Mouse (Mus musculus): ENCODE results near the gene Celf6. TPM values are rescaled to one million over a fixed set of nuclear protein-coding genes. Genes with fewer than 3 reads are reported as not detected.
A peak's percentile ranks its signal among the peaks of the same experiment; 100 is the strongest.

Celf6 gene
- total and polyA plus RNA-seq, 2 experiments from 2014 or later, result 40.9 to 82.3 TPM

DNA sequence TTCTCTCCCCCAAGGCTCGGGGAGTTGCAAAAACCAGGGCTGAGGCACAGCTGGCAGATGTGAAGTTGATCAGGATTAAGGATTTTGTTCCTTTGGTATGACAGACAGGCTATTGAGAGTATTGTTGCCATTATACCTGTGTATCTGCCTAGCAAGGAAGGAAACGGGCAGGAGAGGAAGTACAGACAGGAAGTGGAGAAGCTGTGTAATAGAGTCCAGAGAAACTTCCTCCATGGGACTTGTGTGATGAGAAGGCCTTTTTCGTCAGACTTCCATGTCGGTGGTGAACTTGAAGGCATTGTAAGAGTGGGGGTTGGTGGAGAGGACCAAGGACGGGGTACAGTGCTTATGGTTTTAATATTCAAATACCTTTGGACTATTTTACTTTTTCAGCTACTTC, 26.7 kb upstream of the Celf6 start:
- 86% methylated on average over 5 of the region's 5 CpGs for WGBS
- no peak overlapping the region for H3K27ac ChIP-seq
- TF ChIP-seq CTCF (IDR thresholded peaks at IDR 0.05; ENCODE audit: low read depth), result no peak
- ATAC-seq (no peak), DNase-seq (ENCODE audit: low spot score) (no peak)
- H3K9me3 ChIP-seq (ENCODE audit: low read length), result no peaks in the 10 kb centered on the region
- H3K4me1 ChIP-seq (ENCODE audit: insufficient read depth, low read length), result no peaks in the 10 kb centered on the region
- H3K36me3 ChIP-seq (ENCODE audit: insufficient read depth, low read length), result peaks cover 6% of the 10 kb centered on the region; the same call in 1 of the 2 replicates
- no peak overlapping the region for H3K4me2 ChIP-seq (ENCODE audit: low read depth, low read length)
- H3K4me3 ChIP-seq (ENCODE audit: low read length), result no peak overlapping the region
- H3K9ac ChIP-seq (replicated peaks; ENCODE audit: low read length), result no peak overlapping the region
- no peaks in the 10 kb centered on the region for H3K27me3 ChIP-seq (ENCODE audit: insufficient read depth, low read length)

DNA sequence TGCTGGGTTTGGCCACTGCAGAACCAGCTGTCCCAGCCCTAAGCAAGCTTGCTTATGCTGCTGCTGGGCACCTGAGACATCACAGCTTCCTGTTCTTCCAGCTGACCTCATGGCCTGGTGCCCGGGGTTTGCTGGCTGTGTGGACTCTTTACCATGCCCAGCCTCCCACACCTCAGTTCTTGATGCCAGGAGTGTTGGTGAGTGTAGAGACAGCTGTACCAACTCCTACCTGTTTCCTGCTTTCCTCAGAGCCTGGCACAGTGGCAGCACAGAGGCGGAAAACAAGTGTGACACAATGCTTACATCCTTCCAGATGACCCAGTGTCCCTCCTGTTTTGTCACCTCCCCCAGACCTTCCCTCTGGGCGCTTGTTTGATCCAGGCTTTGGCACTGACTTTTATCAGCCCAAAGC, 26.1 kb upstream of the Celf6 start:
- Histone ChIP-seq H3K27me3 (ENCODE audit: insufficient read depth, low read length) (no peaks in the 10 kb centered on the region), H3K4me3 (ENCODE audit: low read length) (no peak overlapping the region), H3K4me1 (ENCODE audit: insufficient read depth, low read length) (no peaks in the 10 kb centered on the region), H3K9me3 (ENCODE audit: low read length) (no peaks in the 10 kb centered on the region), H3K9ac (replicated peaks; ENCODE audit: low read length) (no peak overlapping the region), H3K4me2 (ENCODE audit: low read depth, low read length) (no peak overlapping the region), H3K27ac (no peak overlapping the region), H3K36me3 (ENCODE audit: insufficient read depth, low read length) (peaks cover 8% of the 10 kb centered on the region; the same call in 1 of the 2 replicates)
- no peak for TF ChIP-seq CTCF (IDR thresholded peaks at IDR 0.05; ENCODE audit: low read depth)
- ATAC-seq (no peak), DNase-seq (ENCODE audit: low spot score) (no peak)
- 84% methylated on average over 3 of the region's 3 CpGs for WGBS

DNA sequence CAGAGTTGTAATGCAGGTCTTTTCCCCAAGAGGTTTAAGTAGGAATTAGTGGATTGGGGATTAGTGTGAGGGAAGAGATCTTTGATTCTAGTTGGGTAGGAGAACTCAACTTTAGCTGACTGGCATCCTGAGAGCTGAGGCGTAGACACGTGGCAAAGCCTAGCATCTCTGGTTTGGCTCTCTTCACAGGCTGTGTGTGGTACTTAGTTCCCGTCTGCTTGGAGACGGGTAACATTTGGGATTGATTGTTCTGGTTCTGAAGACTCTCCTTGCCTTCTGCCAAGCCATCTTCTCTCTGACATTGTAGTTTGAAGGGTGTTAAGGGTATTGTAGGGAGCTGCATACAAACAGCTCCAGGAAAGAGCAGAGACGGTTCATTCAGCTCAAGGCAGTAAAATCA, 25.1 kb upstream of the Celf6 start:
- Histone ChIP-seq H3K4me1 (ENCODE audit: insufficient read depth, low read length) (no peaks in the 10 kb centered on the region), H3K36me3 (ENCODE audit: insufficient read depth, low read length) (peaks cover 16% of the 10 kb centered on the region; the same call in 1 of the 2 replicates), H3K27me3 (ENCODE audit: insufficient read depth, low read length) (no peaks in the 10 kb centered on the region), H3K27ac (no peak overlapping the region), H3K4me3 (ENCODE audit: low read length) (no peak overlapping the region), H3K9ac (replicated peaks; ENCODE audit: low read length) (no peak overlapping the region), H3K4me2 (ENCODE audit: low read depth, low read length) (no peak overlapping the region), H3K9me3 (ENCODE audit: low read length) (no peaks in the 10 kb centered on the region)
- no peak for TF ChIP-seq CTCF (IDR thresholded peaks at IDR 0.05; ENCODE audit: low read depth)
- WGBS, result 92% methylated on average over 5 of the region's 5 CpGs
- DNase-seq (ENCODE audit: low spot score), result no peak
- ATAC-seq, result no peak

DNA sequence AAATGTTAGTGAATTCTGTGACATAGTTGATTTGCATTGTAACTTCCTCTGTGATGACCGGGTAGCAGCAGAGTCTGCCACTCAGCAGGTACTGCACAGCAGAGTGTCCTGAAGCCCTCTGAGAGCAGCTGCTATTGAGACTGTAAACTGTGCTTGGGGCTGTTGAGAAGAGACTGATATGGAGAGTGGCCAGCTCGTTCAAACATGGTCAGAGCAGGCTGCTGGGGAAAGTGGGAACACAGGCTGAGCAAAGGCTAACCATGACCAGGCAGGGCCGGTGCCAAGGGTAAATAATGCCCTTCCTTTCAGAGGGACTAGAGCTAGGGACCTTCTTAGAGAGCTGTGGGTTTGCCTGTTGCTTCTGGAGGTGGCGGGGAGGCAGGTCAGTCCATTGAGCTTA, 24.0 kb upstream of the Celf6 start:
- Histone ChIP-seq H3K4me2 (ENCODE audit: low read depth, low read length) (no peak overlapping the region), H3K27me3 (ENCODE audit: insufficient read depth, low read length) (no peaks in the 10 kb centered on the region), H3K27ac (no peak overlapping the region), H3K4me3 (ENCODE audit: low read length) (no peak overlapping the region), H3K9ac (replicated peaks; ENCODE audit: low read length) (no peak overlapping the region), H3K4me1 (ENCODE audit: insufficient read depth, low read length) (no peaks in the 10 kb centered on the region), H3K36me3 (ENCODE audit: insufficient read depth, low read length) (peaks cover 27% of the 10 kb centered on the region; the same call in 1 of the 2 replicates), H3K9me3 (ENCODE audit: low read length) (no peaks in the 10 kb centered on the region)
- TF ChIP-seq CTCF (IDR thresholded peaks at IDR 0.05; ENCODE audit: low read depth), result no peak
- DNase-seq (ENCODE audit: low spot score) (no peak), ATAC-seq (no peak)
- 86% methylated on average over 4 of the region's 4 CpGs for WGBS

DNA sequence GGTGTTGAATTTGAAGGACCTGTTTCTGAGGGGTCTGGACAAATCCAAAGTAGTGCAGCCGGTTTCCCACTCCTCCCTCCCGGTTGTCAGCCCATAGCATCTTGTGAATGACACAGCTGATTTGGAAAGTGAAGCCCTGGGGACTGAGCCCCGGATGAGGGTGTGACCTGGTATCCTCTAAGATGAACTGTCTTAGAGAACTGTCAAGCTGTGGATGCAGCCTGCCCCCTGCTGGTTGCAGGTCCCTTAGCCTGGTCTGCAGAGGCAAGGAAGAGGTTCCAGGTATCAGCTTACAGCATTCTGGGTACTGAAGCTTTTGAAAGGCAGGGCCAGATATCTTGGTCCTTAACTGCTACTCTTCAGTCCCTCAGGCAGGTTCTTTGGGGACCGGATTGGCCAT, 12.1 kb upstream of the Celf6 start:
- no peak overlapping the region for H3K4me2 ChIP-seq (ENCODE audit: low read depth, low read length)
- no peak overlapping the region for H3K9ac ChIP-seq (replicated peaks; ENCODE audit: low read length)
- TF ChIP-seq CTCF (IDR thresholded peaks at IDR 0.05; ENCODE audit: low read depth), result peak; percentile 78
- no peak overlapping the region for H3K27ac ChIP-seq
- H3K36me3 ChIP-seq (ENCODE audit: insufficient read depth, low read length), result peaks cover 40% of the 10 kb centered on the region
- no peaks in the 10 kb centered on the region for H3K9me3 ChIP-seq (ENCODE audit: low read length)
- peak; percentile 71 for DNase-seq (ENCODE audit: low spot score)
- H3K4me3 ChIP-seq (ENCODE audit: low read length), result no peak overlapping the region
- WGBS, result 28% methylated on average over 4 of the region's 4 CpGs
- H3K27me3 ChIP-seq (ENCODE audit: insufficient read depth, low read length), result no peaks in the 10 kb centered on the region
- ATAC-seq, result peak; percentile 71; the same call in 1 of the 2 replicates
- no peaks in the 10 kb centered on the region for H3K4me1 ChIP-seq (ENCODE audit: insufficient read depth, low read length)

DNA sequence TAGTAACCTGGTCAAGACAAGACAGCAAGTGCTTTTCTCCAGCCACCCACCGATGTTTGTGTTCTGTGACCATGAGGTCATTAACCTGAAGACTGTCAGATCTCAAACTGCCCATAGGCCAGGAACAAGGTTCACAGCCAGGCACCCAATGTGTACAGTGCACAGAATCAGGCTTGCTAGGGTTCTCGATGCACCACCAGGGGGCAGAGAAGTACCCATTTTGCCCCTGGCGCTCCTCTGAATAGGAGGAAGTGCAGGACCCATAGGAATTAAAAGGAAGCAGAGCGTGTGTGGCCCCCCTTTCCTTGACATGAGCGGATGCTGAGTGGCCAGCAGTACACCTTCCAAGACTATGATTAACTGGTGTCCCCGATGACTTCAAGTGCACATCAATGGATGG, 10.6 kb upstream of the Celf6 start:
- no peak overlapping the region for H3K9ac ChIP-seq (replicated peaks; ENCODE audit: low read length)
- 28% methylated on average over 6 of the region's 6 CpGs for WGBS
- H3K4me2 ChIP-seq (ENCODE audit: low read depth, low read length), result no peak overlapping the region
- H3K4me3 ChIP-seq (ENCODE audit: low read length), result no peak overlapping the region
- no peaks in the 10 kb centered on the region for H3K9me3 ChIP-seq (ENCODE audit: low read length)
- H3K36me3 ChIP-seq (ENCODE audit: insufficient read depth, low read length), result peaks cover 26% of the 10 kb centered on the region
- DNase-seq (ENCODE audit: low spot score) (peak; percentile 77), ATAC-seq (peak; percentile 85)
- no peaks in the 10 kb centered on the region for H3K4me1 ChIP-seq (ENCODE audit: insufficient read depth, low read length)
- H3K27ac ChIP-seq, result no peak overlapping the region
- TF ChIP-seq CTCF (IDR thresholded peaks at IDR 0.05; ENCODE audit: low read depth), result peak; percentile 85
- H3K27me3 ChIP-seq (ENCODE audit: insufficient read depth, low read length), result no peaks in the 10 kb centered on the region

DNA sequence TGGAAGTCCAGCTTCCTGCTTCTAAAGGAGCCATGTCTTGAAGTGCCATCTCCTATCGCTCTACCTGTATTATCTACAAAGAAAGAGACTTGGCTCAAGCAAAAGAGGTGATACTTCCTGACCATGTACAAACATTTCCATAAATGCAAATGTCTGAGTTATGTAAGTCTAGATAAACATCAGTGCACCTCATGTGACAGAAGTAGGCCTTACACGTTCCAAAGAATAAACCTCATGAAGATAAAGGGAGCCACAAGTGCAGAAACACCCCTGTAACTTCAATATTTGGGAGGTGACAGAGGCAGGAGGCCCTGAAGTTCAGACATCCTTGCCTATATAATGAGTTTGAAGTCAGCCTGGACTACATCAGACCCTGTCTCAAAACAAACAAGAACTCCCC, 5.9 kb upstream of the Celf6 start:
- Histone ChIP-seq H3K36me3 (ENCODE audit: insufficient read depth, low read length) (no peaks in the 10 kb centered on the region), H3K4me3 (ENCODE audit: low read length) (no peak overlapping the region), H3K9ac (replicated peaks; ENCODE audit: low read length) (no peak overlapping the region), H3K27ac (no peak overlapping the region), H3K27me3 (ENCODE audit: insufficient read depth, low read length) (no peaks in the 10 kb centered on the region), H3K4me1 (ENCODE audit: insufficient read depth, low read length) (no peaks in the 10 kb centered on the region), H3K9me3 (ENCODE audit: low read length) (no peaks in the 10 kb centered on the region), H3K4me2 (ENCODE audit: low read depth, low read length) (no peak overlapping the region)
- no peak for DNase-seq (ENCODE audit: low spot score)
- WGBS, result 85% methylated on average over 2 of the region's 2 CpGs
- no peak for ATAC-seq
- TF ChIP-seq CTCF (IDR thresholded peaks at IDR 0.05; ENCODE audit: low read depth), result no peak

All from hindbrain, postnatal 0 days (tissue).